Mouse (Mus musculus) ES-Bruce4 (cell line): ENCODE results near the gene Diaph3. TPM values are rescaled to one million over a fixed set of nuclear protein-coding genes. Genes with fewer than 3 reads are reported as not detected.

Experiments used
- H3K27ac ChIP-seq: 2 replicates; pipeline ENCODE4 v1.5.1; 2012; ENCODE audit warnings: low read length, inconsistent platforms; ENCODE audit not compliant: insufficient read depth
- H3K27me3 ChIP-seq: 2 replicates; pipeline ENCODE4 v1.6.1; 2012; ENCODE audit warnings: mild to moderate bottlenecking, low read length, inconsistent platforms; ENCODE audit not compliant: control insufficient read depth, poor library complexity, insufficient read depth, severe bottlenecking
- H3K36me3 ChIP-seq: 2 replicates; pipeline ENCODE4 v1.6.1; 2012; ENCODE audit warnings: inconsistent platforms, mild to moderate bottlenecking, low read length, moderate library complexity; ENCODE audit not compliant: control insufficient read depth, poor library complexity, insufficient read depth, severe bottlenecking
- H3K4me1 ChIP-seq: one replicate; pipeline ENCODE4 v1.8.1; 2011; ENCODE audit warnings: low read length; ENCODE audit not compliant: control insufficient read depth, insufficient read depth
- H3K4me3 ChIP-seq: 2 replicates; pipeline ENCODE4 v1.5.1; 2011; ENCODE audit warnings: low read depth, mild to moderate bottlenecking, low read length
- H3K9ac ChIP-seq: 2 replicates; pipeline ENCODE4 v1.6.1; 2012; ENCODE audit warnings: low read depth, mild to moderate bottlenecking, inconsistent platforms; ENCODE audit not compliant: poor library complexity, severe bottlenecking
- H3K9me3 ChIP-seq: replicated peaks from 2 replicates; pipeline ENCODE4 v1.6.1; 2012; ENCODE audit warnings: mild to moderate bottlenecking, low read length, inconsistent platforms; ENCODE audit not compliant: control insufficient read depth, poor library complexity, insufficient read depth, severe bottlenecking
- CTCF ChIP-seq: IDR thresholded peaks from one replicate; pipeline ENCODE4 v1.8.1; 2011; ENCODE audit warnings: low read depth, low read length
- EP300 ChIP-seq: IDR thresholded peaks from 2 replicates; pipeline ENCODE4 v1.6.1; 2011; ENCODE audit warnings: low read depth, low read length; ENCODE audit not compliant: insufficient read depth
- POLR2A ChIP-seq: IDR thresholded peaks from one replicate; pipeline ENCODE4 v1.8.1; 2011; ENCODE audit warnings: low read length; ENCODE audit not compliant: insufficient read depth
- polyA plus RNA-seq: library from polyadenylated mRNA; stranded (reverse); fragments of >200 nt; gene quantifications from 2 replicates; pipeline ENCODE4 v1.2.4, GENCODE M21; 2011; ENCODE audit warnings: low read depth; ENCODE audit not compliant: missing spikeins, insufficient read depth, insufficient read length

Gene Diaph3
- polyA plus RNA-seq, 1 experiment: 55.4 TPM

DNA sequence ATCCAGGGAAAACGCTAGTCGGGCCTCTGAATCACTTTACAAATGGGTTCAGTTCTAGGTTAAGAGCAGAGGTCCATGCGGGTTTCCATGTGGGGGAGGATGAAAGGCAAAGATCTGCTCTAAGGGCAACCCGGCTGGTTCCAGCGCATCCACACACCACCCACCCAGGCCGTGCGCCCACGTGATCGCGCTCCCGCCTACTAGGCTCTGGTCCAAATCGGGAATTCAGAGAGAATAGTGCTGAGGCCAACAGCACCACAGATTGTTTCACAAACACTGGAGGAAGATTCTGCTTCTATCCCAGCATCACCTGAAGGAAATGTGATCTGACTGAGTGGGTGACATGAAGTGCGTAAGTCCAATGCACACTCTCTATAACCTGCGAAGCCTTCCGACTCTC, 17.9 kb downstream of the Diaph3 start:
- TF ChIP-seq CTCF (no peak), EP300 (no peak), POLR2A (no peak)
- Histone ChIP-seq H3K36me3 (no peaks in the 10 kb centered on the region), H3K4me1 (peaks cover 2% of the 10 kb centered on the region), H3K9ac (no peak overlapping the region), H3K4me3 (peak overlapping the region; percentile 16), H3K27me3 (no peaks in the 10 kb centered on the region), H3K9me3 (no peaks in the 10 kb centered on the region), H3K27ac (no peak overlapping the region)

DNA sequence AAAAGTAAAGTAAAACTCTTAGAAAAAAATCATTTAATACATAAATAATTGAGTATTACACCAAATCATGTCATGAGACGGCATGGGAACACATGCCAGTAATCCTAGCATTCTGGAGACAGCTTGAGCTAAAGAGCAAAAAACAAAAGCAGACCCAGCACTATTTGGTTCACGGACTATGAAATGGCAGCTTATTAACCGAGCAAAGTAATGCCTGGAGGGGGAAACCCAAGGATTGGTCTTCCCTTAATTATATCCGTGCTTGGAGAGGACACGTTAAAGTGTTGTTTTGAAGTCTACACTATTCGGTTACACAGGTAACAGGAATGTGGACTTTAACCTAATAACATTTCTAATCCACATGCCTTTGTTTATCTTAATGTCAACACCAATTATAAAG, 19.2 kb downstream of the Diaph3 start:
- Histone ChIP-seq H3K9ac (no peak overlapping the region), H3K9me3 (no peaks in the 10 kb centered on the region), H3K27ac (no peak overlapping the region), H3K4me3 (no peak overlapping the region), H3K4me1 (peaks cover 2% of the 10 kb centered on the region), H3K27me3 (no peaks in the 10 kb centered on the region), H3K36me3 (no peaks in the 10 kb centered on the region)
- TF ChIP-seq CTCF (no peak), POLR2A (no peak), EP300 (no peak)

DNA sequence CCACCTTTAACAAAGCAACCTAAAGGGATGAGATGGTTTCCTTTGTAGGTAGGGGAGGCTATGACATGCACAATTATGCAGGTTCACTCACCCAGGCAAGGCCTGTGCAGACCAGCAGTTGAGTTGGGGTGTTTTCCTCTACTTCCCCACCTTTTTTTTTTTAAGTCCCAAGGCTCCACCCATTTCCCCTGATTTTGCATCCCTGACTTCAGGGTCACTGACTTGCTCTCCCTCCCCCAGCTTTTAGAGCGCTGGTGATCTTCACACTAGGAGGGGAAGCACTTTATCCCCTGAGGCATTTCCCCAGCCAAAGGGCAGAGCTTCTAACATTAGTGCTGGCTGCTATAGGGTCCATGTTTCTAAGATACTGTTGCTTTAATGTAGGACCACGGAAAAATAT, 30.4 kb downstream of the Diaph3 start:
- Histone ChIP-seq H3K27ac (no peak overlapping the region), H3K4me3 (no peak overlapping the region), H3K9ac (no peak overlapping the region), H3K4me1 (no peaks in the 10 kb centered on the region), H3K27me3 (no peaks in the 10 kb centered on the region), H3K9me3 (no peaks in the 10 kb centered on the region), H3K36me3 (no peaks in the 10 kb centered on the region)
- TF ChIP-seq EP300: no peak
- TF ChIP-seq CTCF: no peak
- no peak for TF ChIP-seq POLR2A

DNA sequence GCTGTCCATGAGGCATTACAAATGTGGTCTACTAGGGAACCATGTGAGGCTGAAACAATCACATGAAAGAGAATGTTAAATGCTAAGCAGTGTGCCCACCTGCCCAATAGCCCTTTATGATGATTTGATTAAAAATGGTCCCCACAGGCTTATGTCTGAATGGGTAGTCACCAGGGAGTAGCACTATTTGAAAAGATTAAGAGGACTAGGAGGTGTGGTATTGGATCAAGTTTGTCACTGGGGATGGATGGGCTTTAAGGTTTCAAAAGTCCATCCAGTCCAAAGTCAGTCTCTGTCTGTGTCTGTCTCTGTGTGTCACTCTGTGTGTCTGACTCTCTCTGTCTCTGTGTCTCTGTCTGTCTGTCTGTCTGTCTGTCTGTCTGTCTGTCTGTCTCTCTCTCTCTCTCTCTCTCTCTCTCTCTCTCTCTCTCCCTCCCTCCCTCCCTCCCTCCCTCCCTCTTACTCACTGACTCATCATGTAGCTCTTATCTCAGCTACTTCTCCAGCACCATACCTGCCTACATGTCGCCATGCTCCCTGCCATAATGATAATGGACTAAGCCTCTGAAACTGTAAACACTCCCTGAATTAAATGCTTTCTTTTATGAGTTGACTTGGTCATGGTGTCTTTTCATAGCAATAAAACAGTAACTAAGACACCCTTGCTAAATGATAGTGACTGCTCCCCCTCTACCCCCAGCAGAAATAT, 41.5 kb downstream of the Diaph3 start:
- TF ChIP-seq EP300 (no peak), POLR2A (no peak), CTCF (no peak)
- H3K27me3 ChIP-seq: no peaks in the 10 kb centered on the region
- no peaks in the 10 kb centered on the region for H3K36me3 ChIP-seq
- no peak overlapping the region for H3K27ac ChIP-seq
- H3K9me3 ChIP-seq: no peaks in the 10 kb centered on the region
- H3K4me3 ChIP-seq: no peak overlapping the region
- no peak overlapping the region for H3K9ac ChIP-seq
- no peaks in the 10 kb centered on the region for H3K4me1 ChIP-seq

DNA sequence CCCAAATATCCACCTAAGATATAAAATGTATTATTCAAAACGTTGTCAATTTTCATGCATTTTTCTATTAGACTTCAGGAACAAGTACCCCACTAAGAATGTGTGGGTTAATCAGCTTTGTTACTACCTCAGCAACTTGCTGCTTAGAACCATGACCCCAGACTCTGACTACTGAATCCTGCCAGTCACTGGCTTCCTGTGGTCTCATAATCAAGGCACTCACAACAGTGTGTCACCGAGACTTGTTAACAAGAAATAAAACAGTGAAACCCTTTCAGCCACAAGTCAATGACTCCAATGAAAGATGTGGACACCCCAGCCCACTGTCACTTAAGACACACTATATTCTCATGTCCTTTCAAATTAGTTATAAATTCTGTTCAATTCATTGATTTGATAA, 42.9 kb downstream of the Diaph3 start:
- Histone ChIP-seq H3K36me3 (no peaks in the 10 kb centered on the region), H3K27ac (no peak overlapping the region), H3K4me1 (no peaks in the 10 kb centered on the region), H3K9ac (no peak overlapping the region), H3K9me3 (no peaks in the 10 kb centered on the region), H3K27me3 (no peaks in the 10 kb centered on the region), H3K4me3 (no peak overlapping the region)
- no peak for TF ChIP-seq CTCF
- no peak for TF ChIP-seq POLR2A

DNA sequence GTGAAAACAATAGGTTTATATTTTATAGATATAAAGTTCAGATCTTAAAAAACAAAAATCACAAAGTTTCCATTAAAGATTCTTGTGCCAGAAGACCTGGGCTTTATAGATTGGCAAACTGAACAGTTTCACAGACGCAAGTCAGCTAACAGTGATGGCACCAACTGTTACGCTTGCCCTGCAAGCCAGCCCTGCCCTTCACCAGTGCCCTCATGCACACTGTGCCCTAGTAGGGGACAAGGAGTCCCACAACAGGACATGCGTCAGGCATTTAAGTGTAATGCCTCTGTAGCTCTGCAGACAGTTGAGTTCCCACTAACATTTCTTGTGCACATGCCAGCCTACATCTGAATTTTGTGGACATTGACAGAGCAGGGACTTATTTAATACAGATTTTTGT, 49.5 kb downstream of the Diaph3 start:
- H3K9ac ChIP-seq: no peak overlapping the region
- no peaks in the 10 kb centered on the region for H3K4me1 ChIP-seq
- H3K36me3 ChIP-seq: peaks cover 2% of the 10 kb centered on the region; the same call in 1 of the 2 replicates
- TF ChIP-seq CTCF: no peak
- TF ChIP-seq EP300: no peak
- no peak for TF ChIP-seq POLR2A
- H3K27me3 ChIP-seq: no peaks in the 10 kb centered on the region
- H3K4me3 ChIP-seq: no peak overlapping the region
- peaks cover 7% of the 10 kb centered on the region for H3K9me3 ChIP-seq
- no peak overlapping the region for H3K27ac ChIP-seq
